Mouse (Mus musculus) stomach, embryonic 14.5 days (tissue): Measurements from ENCODE around the gene Zfp704. TPM values are rescaled to one million over a fixed set of nuclear protein-coding genes. Genes with fewer than 3 reads are reported as not detected.

ENCODE experiments used
- ATAC-seq: fragments of 200-750 bp; cut with Nextera tagmentation; 2 replicates; pipeline ENCODE4 v1.8.0; 2017; ENCODE audit warnings: low read depth, moderate TSS enrichment; ENCODE audit not compliant: insufficient number of reproducible peaks, insufficient read depth, low FRiP score
- H3K27ac ChIP-seq: fragments of 300-500 bp; sonication (generic); 2 replicates; pipeline ENCODE4 v1.5.1; 2014; ENCODE audit warnings: mild to moderate bottlenecking, low read length, moderate library complexity, mixed read lengths
- H3K27me3 ChIP-seq: fragments of 300-500 bp; sonication (generic); 2 replicates; pipeline ENCODE4 v1.6.1; 2014; ENCODE audit warnings: low read length, control low read depth, mixed read lengths; ENCODE audit not compliant: control insufficient read depth, insufficient read depth
- H3K36me3 ChIP-seq: fragments of 300-500 bp; sonication (generic); 2 replicates; pipeline ENCODE4 v1.6.1; 2014; ENCODE audit warnings: mild to moderate bottlenecking, control low read depth, low read length, moderate library complexity, mixed read lengths; ENCODE audit not compliant: control insufficient read depth, insufficient read depth
- H3K4me1 ChIP-seq: fragments of 300-500 bp; sonication (generic); 2 replicates; pipeline ENCODE4 v1.6.1; 2014; ENCODE audit warnings: low read length, control low read depth, mixed read lengths; ENCODE audit not compliant: control insufficient read depth, insufficient read depth
- H3K4me2 ChIP-seq: fragments of 300-500 bp; sonication (generic); replicated peaks from 2 replicates; pipeline ENCODE4 v1.6.1; 2014; ENCODE audit warnings: low read depth, low read length, control low read depth
- H3K4me3 ChIP-seq: fragments of 300-500 bp; sonication (generic); 2 replicates; pipeline ENCODE4 v1.5.1; 2014; ENCODE audit warnings: low read depth, low read length, control low read depth
- H3K9ac ChIP-seq: fragments of 300-500 bp; sonication (generic); replicated peaks from 2 replicates; pipeline ENCODE4 v1.6.1; 2014; ENCODE audit warnings: low read depth, mild to moderate bottlenecking, control low read depth, low read length, moderate library complexity, mixed read lengths
- H3K9me3 ChIP-seq: fragments of 300-500 bp; sonication (generic); 2 replicates; pipeline ENCODE4 v1.6.1; 2016; ENCODE audit warnings: low read depth, low read length, control low read depth; ENCODE audit not compliant: control insufficient read depth
- WGBS: fragments of 180-500 bp; shearing (Covaris S2); extraction: QIAGEN DNeasy Blood & Tissue Kit; methylation state at CpG from one replicate; pipeline ENCODE4 v1.1.7; 2014; 5-methylcytosine and 5-hydroxymethylcytosine counted together
- polyA plus RNA-seq: library from polyadenylated mRNA; unstranded; fragments of >200 nt; fragmentation: Nextera tagmentation; extraction: Ambion mirVana; gene quantifications from 2 replicates; pipeline ENCODE4 v1.2.1, GENCODE M21; 2014

The Zfp704 gene
- polyA plus RNA-seq, 1 experiment from 2014 or later = 16.3 TPM

GRCm38 (mm10) chr3:9524429-9524828 lies 85.5 kb downstream of the Zfp704 start:
- H3K4me2 ChIP-seq = no peak overlapping the region
- no peaks in the 10 kb centered on the region for H3K36me3 ChIP-seq
- no peak overlapping the region for H3K4me3 ChIP-seq
- peaks cover 25% of the 10 kb centered on the region for H3K4me1 ChIP-seq
- no peak overlapping the region for H3K27ac ChIP-seq
- H3K9me3 ChIP-seq = no peaks in the 10 kb centered on the region
- H3K27me3 ChIP-seq = no peaks in the 10 kb centered on the region
- H3K9ac ChIP-seq = no peak overlapping the region
- 72% methylated on average over 5 of the region's 5 CpGs for WGBS
- no peak for ATAC-seq

GRCm38 (mm10) chr3:9523081-9523932 lies 86.6 kb downstream of the Zfp704 start:
- Histone ChIP-seq H3K27ac (peak overlapping the region; percentile 2; the same call in 1 of the 2 replicates), H3K4me1 (peaks cover 30% of the 10 kb centered on the region), H3K4me3 (no peak overlapping the region), H3K9ac (no peak overlapping the region), H3K27me3 (no peaks in the 10 kb centered on the region), H3K36me3 (no peaks in the 10 kb centered on the region), H3K4me2 (no peak overlapping the region), H3K9me3 (no peaks in the 10 kb centered on the region)
- no peak for ATAC-seq
- WGBS = 48% methylated on average over 18 of the region's 18 CpGs

- H3K27ac ChIP-seq = no peak overlapping the region
- H3K27me3 ChIP-seq = no peaks in the 10 kb centered on the region
- H3K4me1 ChIP-seq = peaks cover 30% of the 10 kb centered on the region
- H3K9ac ChIP-seq = no peak overlapping the region
- no peaks in the 10 kb centered on the region for H3K9me3 ChIP-seq
- H3K36me3 ChIP-seq = no peaks in the 10 kb centered on the region
- H3K4me2 ChIP-seq = no peak overlapping the region
- 49% methylated on average over 6 of the region's 6 CpGs for WGBS
- no peak for ATAC-seq
- H3K4me3 ChIP-seq = no peak overlapping the region
These were observed 87.9 kb downstream of the Zfp704 start for GRCm38 (mm10) chr3:9522009-9522408.

GRCm38 (mm10) chr3:9520728-9521054 lies 89.2 kb downstream of the Zfp704 start:
- WGBS = 32% methylated on average over 7 of the region's 7 CpGs
- no peaks in the 10 kb centered on the region for H3K9me3 ChIP-seq
- ATAC-seq = no peak
- no peak overlapping the region for H3K4me3 ChIP-seq
- H3K4me1 ChIP-seq = peaks cover 34% of the 10 kb centered on the region
- H3K27me3 ChIP-seq = no peaks in the 10 kb centered on the region
- peak overlapping the region; percentile 27 for H3K4me2 ChIP-seq
- H3K36me3 ChIP-seq = no peaks in the 10 kb centered on the region
- H3K9ac ChIP-seq = no peak overlapping the region
- H3K27ac ChIP-seq = peak overlapping the region; percentile 84

GRCm38 (mm10) chr3:9520051-9520727 lies 89.7 kb downstream of the Zfp704 start:
- Histone ChIP-seq H3K4me1 (peaks cover 34% of the 10 kb centered on the region), H3K4me3 (no peak overlapping the region), H3K36me3 (no peaks in the 10 kb centered on the region), H3K27ac (peak overlapping the region; percentile 84), H3K9me3 (no peaks in the 10 kb centered on the region), H3K4me2 (peak overlapping the region; percentile 27), H3K27me3 (no peaks in the 10 kb centered on the region), H3K9ac (no peak overlapping the region)
- WGBS = 9% methylated on average over 17 of the region's 17 CpGs
- peak; percentile 93 for ATAC-seq

- peak overlapping the region; percentile 27 for H3K4me2 ChIP-seq
- ATAC-seq = no peak
- no peaks in the 10 kb centered on the region for H3K27me3 ChIP-seq
- H3K27ac ChIP-seq = peak overlapping the region; percentile 84
- H3K4me1 ChIP-seq = peaks cover 34% of the 10 kb centered on the region
- no peak overlapping the region for H3K9ac ChIP-seq
- 34% methylated on average over 4 of the region's 4 CpGs for WGBS
- H3K36me3 ChIP-seq = no peaks in the 10 kb centered on the region
- no peaks in the 10 kb centered on the region for H3K9me3 ChIP-seq
- no peak overlapping the region for H3K4me3 ChIP-seq
These were observed 90.4 kb downstream of the Zfp704 start for GRCm38 (mm10) chr3:9519491-9519890.

GRCm38 (mm10) chr3:9518936-9519335 lies 90.9 kb downstream of the Zfp704 start:
- no peaks in the 10 kb centered on the region for H3K9me3 ChIP-seq
- H3K4me1 ChIP-seq = peaks cover 33% of the 10 kb centered on the region
- peak overlapping the region; percentile 84; the same call in 1 of the 2 replicates for H3K27ac ChIP-seq
- H3K27me3 ChIP-seq = no peaks in the 10 kb centered on the region
- WGBS = 90% methylated on average over 7 of the region's 7 CpGs
- H3K9ac ChIP-seq = no peak overlapping the region
- H3K36me3 ChIP-seq = no peaks in the 10 kb centered on the region
- H3K4me2 ChIP-seq = no peak overlapping the region
- H3K4me3 ChIP-seq = no peak overlapping the region
- no peak for ATAC-seq

- Histone ChIP-seq H3K9ac (no peak overlapping the region), H3K4me3 (no peak overlapping the region), H3K27me3 (no peaks in the 10 kb centered on the region), H3K36me3 (no peaks in the 10 kb centered on the region), H3K4me1 (peaks cover 23% of the 10 kb centered on the region), H3K27ac (no peak overlapping the region), H3K4me2 (no peak overlapping the region), H3K9me3 (no peaks in the 10 kb centered on the region)
- ATAC-seq = no peak
- WGBS = 69% methylated on average over 7 of the region's 8 CpGs
These were observed 93.6 kb downstream of the Zfp704 start for GRCm38 (mm10) chr3:9516119-9516855.
